Mouse (Mus musculus) embryonic facial prominence, embryonic 14.5 days (tissue): ENCODE measurements at regions not wholly inside any gene's neighbourhood (a gene's known extent, or its start where the extent isn't known, plus 50 kb on each side); places are given as distances from the start of the nearest gene placed in this dataset.

ENCODE experiments used
- ATAC-seq: fragments of 200-750 bp; cut with Nextera tagmentation; 2 replicates; pipeline ENCODE4 v1.8.0; 2017; ENCODE audit warnings: low read depth, moderate number of reproducible peaks, moderate TSS enrichment
- DNase-seq: peaks from one replicate; pipeline ENCODE4 v3.0.0-alpha.2; 2015; ENCODE audit warnings: low spot score
- H3K27ac ChIP-seq: fragments of 300-500 bp; sonication (generic); replicated peaks from 2 replicates; pipeline ENCODE4 v1.5.1; 2014; ENCODE audit warnings: low read depth, mild to moderate bottlenecking, low read length, moderate library complexity
- H3K27me3 ChIP-seq: fragments of 300-500 bp; sonication (generic); replicated peaks from 2 replicates; pipeline ENCODE4 v1.6.1; 2014; ENCODE audit warnings: low read length; ENCODE audit not compliant: control insufficient read depth, insufficient read depth
- H3K36me3 ChIP-seq: fragments of 300-500 bp; sonication (generic); 2 replicates; pipeline ENCODE4 v1.6.1; 2014; ENCODE audit warnings: low read length, mixed read lengths; ENCODE audit not compliant: control insufficient read depth, insufficient read depth
- H3K4me1 ChIP-seq: fragments of 300-500 bp; sonication (generic); 2 replicates; pipeline ENCODE4 v1.6.1; 2014; ENCODE audit warnings: antibody characterized with exemption, low read length; ENCODE audit not compliant: control insufficient read depth, insufficient read depth
- H3K4me2 ChIP-seq: fragments of 300-500 bp; sonication (generic); 2 replicates; pipeline ENCODE4 v1.6.1; 2014; ENCODE audit warnings: low read depth, mild to moderate bottlenecking, low read length, moderate library complexity, mixed read lengths
- H3K4me3 ChIP-seq: fragments of 300-500 bp; sonication (generic); 2 replicates; pipeline ENCODE4 v1.5.1; 2014; ENCODE audit warnings: low read depth, mild to moderate bottlenecking, low read length
- H3K9ac ChIP-seq: fragments of 300-500 bp; sonication (generic); 2 replicates; pipeline ENCODE4 v1.6.1; 2014; ENCODE audit warnings: low read depth, mild to moderate bottlenecking, low read length, moderate library complexity, mixed read lengths
- H3K9me3 ChIP-seq: fragments of 300-500 bp; sonication (generic); 2 replicates; pipeline ENCODE4 v1.6.1; 2016; ENCODE audit warnings: low read length; ENCODE audit not compliant: control insufficient read depth
- WGBS: fragments of 180-500 bp; shearing (Covaris S2); extraction: QIAGEN DNeasy Blood & Tissue Kit; methylation state at CpG from one replicate; pipeline ENCODE4 v1.1.7; 2014; 5-methylcytosine and 5-hydroxymethylcytosine counted together

DNA sequence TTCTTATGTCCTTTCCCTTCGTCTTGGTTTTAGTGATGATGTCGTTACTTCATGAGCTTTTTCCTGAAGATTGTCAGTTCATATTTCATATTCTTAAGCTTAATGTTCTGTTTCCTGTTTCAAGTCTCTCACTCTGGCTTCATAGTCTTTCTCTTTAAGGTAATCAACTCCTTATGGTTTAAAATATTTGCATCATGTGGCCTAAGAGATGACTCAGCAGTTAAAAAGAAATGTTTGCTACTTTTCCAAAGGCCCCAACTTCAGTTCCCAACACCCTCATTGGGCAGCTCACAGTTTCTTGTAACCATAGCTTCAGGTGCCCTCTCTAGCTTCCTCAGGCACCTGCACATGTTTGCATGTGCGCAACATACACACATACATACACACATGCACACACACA is 303.4 kb upstream of the Mctp2 start:
- no peak overlapping the region for H3K4me2 ChIP-seq
- no peaks in the 10 kb centered on the region for H3K27me3 ChIP-seq
- 58% methylated on average over 3 of the region's 3 CpGs for WGBS
- ATAC-seq (no peak), DNase-seq (no peak)
- no peak overlapping the region for H3K4me3 ChIP-seq
- no peaks in the 10 kb centered on the region for H3K36me3 ChIP-seq
- H3K9me3 ChIP-seq = no peaks in the 10 kb centered on the region
- H3K4me1 ChIP-seq = no peaks in the 10 kb centered on the region
- no peak overlapping the region; the same call in 1 of the 2 replicates for H3K27ac ChIP-seq
- no peak overlapping the region for H3K9ac ChIP-seq

DNA sequence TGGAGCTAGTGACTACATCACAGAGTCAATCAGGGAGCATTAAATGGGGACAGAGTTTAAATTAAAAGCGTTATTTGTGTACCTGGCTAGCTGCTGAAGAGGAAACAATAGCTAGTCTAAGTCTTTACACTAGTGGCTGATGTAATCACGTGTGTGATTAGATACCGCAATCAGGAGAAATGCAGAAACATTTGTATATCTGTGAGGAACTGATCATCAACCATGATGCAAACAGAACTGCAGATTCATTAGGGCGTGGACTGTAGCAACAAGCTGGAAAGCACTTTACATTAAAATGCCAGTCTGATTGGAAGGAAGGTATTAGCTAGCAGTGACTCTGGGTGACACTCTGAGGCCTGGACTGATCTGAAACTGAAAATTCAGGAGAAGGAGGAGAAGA is 308.8 kb upstream of the Mctp2 start:
- no peak overlapping the region for H3K27ac ChIP-seq
- no peak overlapping the region for H3K9ac ChIP-seq
- H3K4me3 ChIP-seq = no peak overlapping the region
- no peaks in the 10 kb centered on the region for H3K9me3 ChIP-seq
- no peaks in the 10 kb centered on the region for H3K27me3 ChIP-seq
- no peaks in the 10 kb centered on the region for H3K4me1 ChIP-seq
- ATAC-seq (no peak), DNase-seq (no peak)
- no peak overlapping the region for H3K4me2 ChIP-seq
- 79% methylated on average over 4 of the region's 4 CpGs for WGBS
- no peaks in the 10 kb centered on the region for H3K36me3 ChIP-seq

DNA sequence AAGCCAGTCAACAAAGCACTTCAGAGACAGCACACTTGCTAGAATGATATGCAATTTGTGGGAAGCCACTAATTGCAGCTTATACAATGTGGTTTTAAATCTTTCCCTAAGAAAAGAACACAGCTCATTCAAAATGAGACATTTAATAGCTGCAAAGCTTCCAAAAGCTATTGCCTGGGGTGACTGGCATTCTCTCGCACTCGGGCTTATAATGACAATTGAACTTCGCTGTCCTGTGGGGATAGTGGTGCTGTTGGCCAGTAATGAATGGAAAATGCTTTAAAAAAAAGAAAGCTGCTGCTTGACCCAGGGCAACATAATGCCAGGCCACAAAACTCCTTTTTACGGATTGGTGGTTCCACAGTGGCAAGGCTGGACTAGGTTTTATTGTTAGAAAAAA is 321.0 kb upstream of the Mctp2 start:
- Histone ChIP-seq H3K4me1 (no peaks in the 10 kb centered on the region), H3K9ac (no peak overlapping the region), H3K36me3 (no peaks in the 10 kb centered on the region), H3K27me3 (no peaks in the 10 kb centered on the region), H3K4me2 (no peak overlapping the region), H3K9me3 (0 out of 2 replicates have a peak, but pooled peaks cover 3% of the 10 kb centered on the region), H3K27ac (no peak overlapping the region), H3K4me3 (no peak overlapping the region)
- DNase-seq = peak; percentile 45
- 58% methylated on average over 4 of the region's 4 CpGs for WGBS
- ATAC-seq = no peak

DNA sequence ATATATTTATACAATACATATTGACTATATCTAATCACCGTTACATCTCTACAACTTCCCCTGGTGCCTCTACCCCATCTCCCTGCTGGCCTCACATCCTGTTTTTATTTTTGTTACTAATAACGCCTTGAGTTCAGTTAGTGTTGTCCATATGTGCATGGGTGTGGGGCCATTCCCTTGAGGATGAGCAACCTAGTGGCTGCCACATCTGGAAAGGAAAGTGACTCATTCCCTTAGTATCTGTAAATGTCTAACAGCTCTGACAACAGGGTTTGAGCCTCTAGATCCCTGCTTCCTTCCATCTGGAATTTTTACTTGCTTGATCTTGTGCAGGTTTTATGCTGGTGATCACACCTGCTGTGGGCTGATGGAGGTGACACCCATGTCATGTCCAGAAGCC is 333.2 kb upstream of the Mctp2 start:
- no peak for ATAC-seq
- peak; percentile 38 for DNase-seq
- H3K9ac ChIP-seq = no peak overlapping the region
- H3K9me3 ChIP-seq = no peaks in the 10 kb centered on the region
- H3K36me3 ChIP-seq = no peaks in the 10 kb centered on the region
- 61% methylated on average over 2 of the region's 2 CpGs for WGBS
- H3K4me3 ChIP-seq = no peak overlapping the region
- H3K27me3 ChIP-seq = no peaks in the 10 kb centered on the region
- no peaks in the 10 kb centered on the region for H3K4me1 ChIP-seq
- no peak overlapping the region for H3K4me2 ChIP-seq
- H3K27ac ChIP-seq = no peak overlapping the region

DNA sequence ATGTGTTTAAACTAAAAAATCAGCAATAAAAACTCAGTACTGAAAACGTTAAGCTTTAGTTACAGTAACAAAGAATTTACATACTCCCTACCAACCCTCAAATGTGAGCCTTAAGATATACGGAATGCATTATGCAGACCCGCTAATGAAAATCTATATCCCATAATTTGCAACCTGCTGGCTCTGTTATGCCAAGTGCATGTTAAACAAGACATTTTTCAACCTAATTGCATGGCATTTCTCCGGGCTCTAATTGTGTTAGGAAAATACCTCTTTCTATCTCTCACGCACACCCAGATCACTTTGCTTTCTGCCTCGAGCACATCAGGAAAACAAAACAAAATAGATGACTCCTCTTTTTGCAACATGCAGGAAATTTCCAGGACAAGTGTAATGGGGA is 368.6 kb upstream of the Mctp2 start:
- DNase-seq = no peak
- Histone ChIP-seq H3K27me3 (no peaks in the 10 kb centered on the region), H3K36me3 (no peaks in the 10 kb centered on the region), H3K4me1 (no peaks in the 10 kb centered on the region), H3K4me2 (no peak overlapping the region), H3K27ac (no peak overlapping the region), H3K4me3 (no peak overlapping the region), H3K9ac (no peak overlapping the region), H3K9me3 (no peaks in the 10 kb centered on the region)
- 61% methylated on average over 6 of the region's 6 CpGs for WGBS
- ATAC-seq = no peak

DNA sequence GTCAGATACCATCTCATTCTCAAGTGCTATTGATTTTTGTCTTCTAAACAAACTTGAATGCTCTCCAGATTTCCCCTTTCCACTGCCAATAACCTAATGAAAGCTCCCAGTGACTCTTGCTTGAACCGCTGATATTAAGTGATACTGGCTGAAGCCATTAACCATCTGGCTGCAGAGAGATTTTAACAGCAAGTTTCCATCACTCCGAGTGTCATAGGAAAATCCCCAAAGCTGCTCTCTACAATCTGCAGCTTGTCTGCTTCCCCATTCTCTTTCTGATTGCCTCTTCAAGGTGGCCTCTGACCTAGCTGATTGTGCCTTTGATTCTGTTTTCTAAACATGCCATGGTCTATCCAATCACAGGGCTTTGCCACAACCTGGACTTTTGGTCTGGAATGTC is 379.4 kb upstream of the Mctp2 start:
- no peak overlapping the region for H3K27ac ChIP-seq
- no peak for DNase-seq
- WGBS = 47% methylated on average over 2 of the region's 2 CpGs

DNA sequence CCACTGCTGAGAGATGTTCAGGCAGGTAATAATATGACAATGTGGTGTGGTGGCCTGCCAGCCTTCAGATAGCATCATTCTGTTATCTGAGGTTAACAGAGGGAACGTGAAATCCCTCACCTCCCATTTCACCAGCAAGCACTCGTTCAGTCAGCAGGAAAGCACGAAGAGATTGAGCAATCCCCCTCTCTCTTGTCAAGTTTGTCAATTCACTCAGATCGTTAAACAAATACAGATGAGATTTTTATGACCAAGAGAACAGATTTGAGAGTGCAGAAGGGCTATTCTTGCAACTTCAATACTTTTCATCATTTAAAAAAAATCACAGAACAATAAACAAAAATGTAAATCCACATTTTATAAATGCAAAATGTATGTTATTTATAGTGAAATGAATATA is 380.9 kb upstream of the Mctp2 start:
- H3K27ac ChIP-seq = no peak overlapping the region
- H3K9ac ChIP-seq = no peak overlapping the region
- H3K4me2 ChIP-seq = no peak overlapping the region
- no peaks in the 10 kb centered on the region for H3K36me3 ChIP-seq
- 0 out of 2 replicates have a peak, but pooled peaks cover 3% of the 10 kb centered on the region for H3K9me3 ChIP-seq
- no peak for ATAC-seq
- H3K27me3 ChIP-seq = no peaks in the 10 kb centered on the region
- H3K4me3 ChIP-seq = no peak overlapping the region
- no peaks in the 10 kb centered on the region for H3K4me1 ChIP-seq
- DNase-seq = no peak
- WGBS = 47% methylated on average over 4 of the region's 4 CpGs

More for the DNA sequence above, 379.4 kb upstream of the Mctp2 start:
- H3K9me3 ChIP-seq = 0 out of 2 replicates have a peak, but pooled peaks cover 3% of the 10 kb centered on the region
- no peaks in the 10 kb centered on the region for H3K27me3 ChIP-seq
- no peaks in the 10 kb centered on the region for H3K36me3 ChIP-seq
- no peak overlapping the region for H3K4me3 ChIP-seq
- no peak for ATAC-seq
- no peak overlapping the region for H3K9ac ChIP-seq
- H3K4me1 ChIP-seq = no peaks in the 10 kb centered on the region
- H3K4me2 ChIP-seq = no peak overlapping the region

DNA sequence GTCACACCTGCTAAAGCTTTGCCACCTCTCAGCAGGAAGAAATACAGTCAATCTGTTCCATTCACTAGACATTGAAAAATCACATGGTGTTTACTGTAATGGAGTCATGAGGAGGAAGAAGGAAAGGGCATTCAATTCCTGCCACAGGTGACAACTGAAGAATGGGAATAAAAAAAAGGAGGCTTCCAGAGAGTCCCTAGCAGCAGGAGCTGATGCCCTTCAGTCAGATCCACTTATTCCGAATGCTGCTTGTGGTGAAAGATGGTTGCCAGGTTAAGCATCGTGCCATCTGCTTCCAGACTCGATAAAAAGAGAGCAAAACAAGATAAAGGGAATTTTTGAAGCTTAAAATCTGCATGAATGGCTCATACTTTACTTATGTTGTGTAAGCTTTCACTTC is 385.0 kb upstream of the Mctp2 start:
- H3K27me3 ChIP-seq = no peaks in the 10 kb centered on the region
- no peak overlapping the region for H3K4me2 ChIP-seq
- WGBS = 84% methylated on average over 3 of the region's 3 CpGs
- DNase-seq = no peak
- 0 out of 2 replicates have a peak, but pooled peaks cover 3% of the 10 kb centered on the region for H3K9me3 ChIP-seq
- no peak overlapping the region for H3K27ac ChIP-seq
- H3K9ac ChIP-seq = no peak overlapping the region
- no peaks in the 10 kb centered on the region for H3K4me1 ChIP-seq
- H3K4me3 ChIP-seq = no peak overlapping the region
- ATAC-seq = no peak
- H3K36me3 ChIP-seq = no peaks in the 10 kb centered on the region

DNA sequence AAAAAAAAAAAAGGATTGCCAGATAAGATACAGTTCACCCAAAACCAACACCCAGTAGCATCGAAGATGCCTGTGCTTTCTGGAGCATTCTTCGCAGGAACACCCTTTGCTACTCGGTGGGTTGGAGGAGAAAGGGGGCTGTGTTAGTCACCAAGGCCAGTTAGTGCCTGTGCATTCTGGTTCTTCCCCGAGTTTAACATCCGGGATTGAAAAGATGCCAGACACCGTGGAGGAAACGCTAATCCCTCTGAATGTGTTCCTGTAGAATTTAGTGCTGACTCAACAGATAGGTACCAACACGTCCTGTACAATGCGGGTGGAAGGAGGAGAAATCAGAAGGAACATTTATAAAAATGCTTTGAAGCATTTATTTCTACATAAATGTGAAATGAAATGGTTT is 385.5 kb upstream of the Mctp2 start:
- DNase-seq (peak; percentile 53), ATAC-seq (peak; percentile 55; the same call in 1 of the 2 replicates)
- Histone ChIP-seq H3K4me1 (no peaks in the 10 kb centered on the region), H3K9ac (no peak overlapping the region), H3K4me2 (no peak overlapping the region), H3K27ac (no peak overlapping the region), H3K36me3 (no peaks in the 10 kb centered on the region), H3K27me3 (no peaks in the 10 kb centered on the region), H3K9me3 (0 out of 2 replicates have a peak, but pooled peaks cover 3% of the 10 kb centered on the region), H3K4me3 (no peak overlapping the region)
- 61% methylated on average over 9 of the region's 9 CpGs for WGBS
